Mouse (Mus musculus) midbrain, embryonic 16.5 days (tissue): Measurements from ENCODE around the gene Eif3a. TPM values are rescaled to one million over a fixed set of nuclear protein-coding genes. Genes with fewer than 3 reads are reported as not detected.

Experiments
- ATAC-seq: fragments of 200-750 bp; cut with Nextera tagmentation; 2 replicates; pipeline ENCODE4 v1.8.0; 2017; ENCODE audit warnings: moderate TSS enrichment
- H3K27ac ChIP-seq: fragments of 300-500 bp; sonication (generic); 2 replicates; pipeline ENCODE4 v1.5.1; 2014; ENCODE audit warnings: mild to moderate bottlenecking, low read length, mixed read lengths
- H3K27me3 ChIP-seq: fragments of 300-500 bp; sonication (generic); 2 replicates; pipeline ENCODE4 v1.6.1; 2014; ENCODE audit warnings: low read depth, low read length, mixed read lengths; ENCODE audit not compliant: control insufficient read depth, insufficient read depth
- H3K36me3 ChIP-seq: fragments of 300-500 bp; sonication (generic); 2 replicates; pipeline ENCODE4 v1.6.1; 2014; ENCODE audit warnings: mild to moderate bottlenecking, low read length, moderate library complexity, mixed read lengths; ENCODE audit not compliant: control insufficient read depth, insufficient read depth
- H3K4me1 ChIP-seq: fragments of 300-500 bp; sonication (generic); 2 replicates; pipeline ENCODE4 v1.6.1; 2014; ENCODE audit warnings: mild to moderate bottlenecking, low read length, mixed read lengths; ENCODE audit not compliant: control insufficient read depth, insufficient read depth
- H3K4me2 ChIP-seq: fragments of 300-500 bp; sonication (generic); 2 replicates; pipeline ENCODE4 v1.6.1; 2014; ENCODE audit warnings: mild to moderate bottlenecking, low read length, mixed read lengths
- H3K4me3 ChIP-seq: fragments of 300-500 bp; sonication (generic); 2 replicates; pipeline ENCODE4 v1.5.1; 2014; ENCODE audit warnings: low read depth, mild to moderate bottlenecking, low read length, moderate library complexity, mixed read lengths
- H3K9ac ChIP-seq: fragments of 300-500 bp; sonication (generic); 2 replicates; pipeline ENCODE4 v1.6.1; 2014; ENCODE audit warnings: low read depth, low read length, mixed read lengths
- H3K9me3 ChIP-seq: fragments of 300-500 bp; sonication (generic); replicated peaks from 2 replicates; pipeline ENCODE4 v1.6.1; 2014; ENCODE audit warnings: mild to moderate bottlenecking, low read length, mixed read lengths; ENCODE audit not compliant: control insufficient read depth, poor library complexity, severe bottlenecking
- WGBS: fragments of 180-500 bp; shearing (Covaris S2); extraction: QIAGEN DNeasy Blood & Tissue Kit; methylation state at CpG from one replicate; pipeline ENCODE4 v1.1.7; 2014; 5-methylcytosine and 5-hydroxymethylcytosine counted together
- polyA plus RNA-seq: library from polyadenylated mRNA; unstranded; fragments of >200 nt; fragmentation: Nextera tagmentation; extraction: Ambion mirVana; gene quantifications from 2 replicates; pipeline ENCODE4 v1.2.1, GENCODE M21; 2015

The Eif3a gene
- polyA plus RNA-seq, 1 experiment from 2014 or later = 102 TPM

GRCm38 (mm10) chr19:60799867-60800569, 9.6 kb upstream of the Eif3a start:
- Histone ChIP-seq H3K27me3 (no peaks in the 10 kb centered on the region), H3K36me3 (no peaks in the 10 kb centered on the region), H3K4me3 (no peak overlapping the region), H3K27ac (no peak overlapping the region), H3K9me3 (no peaks in the 10 kb centered on the region), H3K4me2 (no peak overlapping the region), H3K4me1 (no peaks in the 10 kb centered on the region), H3K9ac (no peak overlapping the region)
- no peak for ATAC-seq
- 76% methylated on average over 7 of the region's 7 CpGs for WGBS

- H3K27ac ChIP-seq = no peak overlapping the region
- H3K9ac ChIP-seq = no peak overlapping the region
- no peaks in the 10 kb centered on the region for H3K27me3 ChIP-seq
- ATAC-seq = no peak
- no peak overlapping the region for H3K4me2 ChIP-seq
- WGBS = 97% methylated on average over 2 of the region's 2 CpGs
- no peaks in the 10 kb centered on the region for H3K4me1 ChIP-seq
- no peaks in the 10 kb centered on the region for H3K36me3 ChIP-seq
- H3K4me3 ChIP-seq = no peak overlapping the region
- H3K9me3 ChIP-seq = no peaks in the 10 kb centered on the region
These were observed 7.0 kb upstream of the Eif3a start for GRCm38 (mm10) chr19:60797415-60797814.

- no peak for ATAC-seq
- WGBS = 70% methylated on average over 2 of the region's 2 CpGs
- Histone ChIP-seq H3K9ac (no peak overlapping the region), H3K27ac (no peak overlapping the region), H3K36me3 (no peaks in the 10 kb centered on the region), H3K4me1 (peaks cover 5% of the 10 kb centered on the region; the same call in 1 of the 2 replicates), H3K4me2 (no peak overlapping the region), H3K4me3 (no peak overlapping the region), H3K27me3 (no peaks in the 10 kb centered on the region), H3K9me3 (no peaks in the 10 kb centered on the region)
These were observed 4.8 kb upstream of the Eif3a start for GRCm38 (mm10) chr19:60795244-60795643.

GRCm38 (mm10) chr19:60793170-60793707, 2.8 kb upstream of the Eif3a start:
- H3K9ac ChIP-seq = no peak overlapping the region
- no peak overlapping the region for H3K4me3 ChIP-seq
- H3K9me3 ChIP-seq = no peaks in the 10 kb centered on the region
- no peak for ATAC-seq
- H3K4me1 ChIP-seq = peaks cover 10% of the 10 kb centered on the region
- 85% methylated on average over 2 of the region's 2 CpGs for WGBS
- H3K36me3 ChIP-seq = no peaks in the 10 kb centered on the region
- no peaks in the 10 kb centered on the region for H3K27me3 ChIP-seq
- H3K4me2 ChIP-seq = no peak overlapping the region
- no peak overlapping the region for H3K27ac ChIP-seq

GRCm38 (mm10) chr19:60791164-60791563, 706 bp upstream of the Eif3a start:
- Histone ChIP-seq H3K27ac (peak overlapping the region; percentile 96), H3K9me3 (no peaks in the 10 kb centered on the region), H3K9ac (peak overlapping the region; percentile 96), H3K27me3 (no peaks in the 10 kb centered on the region), H3K36me3 (no peaks in the 10 kb centered on the region), H3K4me1 (peaks cover 22% of the 10 kb centered on the region), H3K4me2 (peak overlapping the region; percentile 71), H3K4me3 (peak overlapping the region; percentile 73)
- ATAC-seq = peak; percentile 37; the same call in 1 of the 2 replicates
- WGBS = 15% methylated on average over 9 of the region's 9 CpGs

- peak; percentile 83 for ATAC-seq
- Histone ChIP-seq H3K9me3 (no peaks in the 10 kb centered on the region), H3K27me3 (no peaks in the 10 kb centered on the region), H3K4me2 (peak overlapping the region; percentile 81), H3K9ac (peak overlapping the region; percentile 96), H3K27ac (peak overlapping the region; percentile 96), H3K4me3 (peak overlapping the region; percentile 73), H3K36me3 (no peaks in the 10 kb centered on the region), H3K4me1 (peaks cover 23% of the 10 kb centered on the region)
- under 1% methylated on average over 60 of the region's 60 CpGs for WGBS
These were observed 445 bp downstream of the Eif3a start for GRCm38 (mm10) chr19:60789919-60790506.

GRCm38 (mm10) chr19:60789452-60789851, 1.0 kb downstream of the Eif3a start:
- 2% methylated on average over 7 of the region's 7 CpGs for WGBS
- no peak for ATAC-seq
- H3K27me3 ChIP-seq = no peaks in the 10 kb centered on the region
- H3K9me3 ChIP-seq = no peaks in the 10 kb centered on the region
- H3K27ac ChIP-seq = no peak overlapping the region
- H3K4me2 ChIP-seq = peak overlapping the region; percentile 81
- peaks cover 23% of the 10 kb centered on the region for H3K4me1 ChIP-seq
- no peaks in the 10 kb centered on the region for H3K36me3 ChIP-seq
- peak overlapping the region; percentile 73 for H3K4me3 ChIP-seq
- H3K9ac ChIP-seq = peak overlapping the region; percentile 96

- Histone ChIP-seq H3K9ac (no peak overlapping the region), H3K9me3 (no peaks in the 10 kb centered on the region), H3K4me3 (0 out of 2 replicates have a peak overlapping the region, but pooled peaks have one; percentile 12), H3K4me2 (peak overlapping the region; percentile 49), H3K27ac (no peak overlapping the region), H3K4me1 (peaks cover 23% of the 10 kb centered on the region), H3K27me3 (no peaks in the 10 kb centered on the region), H3K36me3 (no peaks in the 10 kb centered on the region)
- 46% methylated on average over 6 of the region's 6 CpGs for WGBS
- no peak for ATAC-seq
These were observed 2.1 kb downstream of the Eif3a start for GRCm38 (mm10) chr19:60788214-60788960.
